Mouse (Mus musculus) gastrocnemius, postnatal 36 days (tissue): ENCODE measurements around the gene Cops7b. TPM values are rescaled to one million over a fixed set of nuclear protein-coding genes. Genes with fewer than 3 reads are reported as not detected.
"Not testable (repeated sequence)": the region's sequence is repeated elsewhere in the genome, so short reads cannot be mapped to it uniquely, and the experiment has no call there.

Source experiments
- DNase-seq, 2 experiments: peaks; one replicate each; pipeline ENCODE4 v3.0.0; 2022
- intact Hi-C: fragments of 180-260 bp; cut with DNase I; formaldehyde crosslinking; loops from one replicate; pipeline ENCODE4 v1.15.1; 2025
- long read RNA-seq, 2 experiments: library from polyadenylated mRNA; stranded (forward); transcript quantifications; one replicate each; pipeline ENCODE4 v2.0.0; 2021
- total RNA-seq, 2 experiments: library from RNA; stranded (reverse); gene quantifications; 2 replicates each; pipeline ENCODE4 v1.2.3; 2021

Gene Cops7b
- 1 to 10 TPM; 7.8 to 9.1 TPM for total RNA-seq
- long read RNA-seq, experiment 1, transcript Cops7b-201 (7 exons, 2,231 nt): major isoform, 11 of 12 reads
- long read RNA-seq, experiment 1, partial matches to known transcripts: 0 of 12 reads
- long read RNA-seq, experiment 1, other reads (novel, unspliced or antisense): 1 of 12 reads
- long read RNA-seq, experiment 2, full-length matches to known transcripts: 10 of 18 reads
- long read RNA-seq, experiment 2, partial matches to known transcripts: 8 of 18 reads
- long read RNA-seq, experiment 2, other reads (novel, unspliced or antisense): 0 of 18 reads

DNA sequence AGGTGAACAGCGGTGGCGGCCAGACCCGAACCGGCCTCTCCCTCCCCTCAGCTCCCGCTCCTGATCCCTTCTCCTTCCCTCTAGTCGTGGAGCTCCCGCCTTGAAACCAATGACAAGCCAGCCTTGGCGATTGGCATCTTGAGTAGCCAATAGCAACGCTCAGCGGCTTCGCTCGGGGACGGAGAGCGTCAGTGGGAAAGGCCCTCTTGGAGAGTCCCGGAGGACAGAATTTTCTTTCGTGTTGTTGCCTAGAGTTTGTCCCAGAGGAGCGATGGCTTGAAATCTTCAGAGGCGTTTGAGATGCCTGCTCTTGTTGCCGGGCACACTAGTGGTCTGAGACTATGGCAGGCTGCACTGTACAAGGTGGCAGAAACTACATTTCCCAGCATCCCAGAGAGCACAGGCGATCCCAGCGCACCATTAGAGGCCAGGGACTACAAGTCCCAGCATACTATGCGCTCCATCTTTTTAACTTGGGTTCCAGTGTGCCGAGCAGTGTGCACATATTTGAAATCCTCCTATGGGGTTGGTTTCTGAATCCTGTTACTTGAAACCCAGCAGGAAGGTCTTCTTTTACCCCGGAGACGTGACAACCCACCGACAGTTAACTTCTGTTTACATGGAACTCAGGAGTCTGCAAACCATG, at the start of gene Cops7b, which contains the start of gene Pde6d:
Cops7b (plus strand) TSS at position 454 of the 646 bp plus-strand sequence.
Pde6d (minus strand) TSS at position 179 of the 646 bp plus-strand sequence.
- intact Hi-C loops: no loop called here

DNA sequence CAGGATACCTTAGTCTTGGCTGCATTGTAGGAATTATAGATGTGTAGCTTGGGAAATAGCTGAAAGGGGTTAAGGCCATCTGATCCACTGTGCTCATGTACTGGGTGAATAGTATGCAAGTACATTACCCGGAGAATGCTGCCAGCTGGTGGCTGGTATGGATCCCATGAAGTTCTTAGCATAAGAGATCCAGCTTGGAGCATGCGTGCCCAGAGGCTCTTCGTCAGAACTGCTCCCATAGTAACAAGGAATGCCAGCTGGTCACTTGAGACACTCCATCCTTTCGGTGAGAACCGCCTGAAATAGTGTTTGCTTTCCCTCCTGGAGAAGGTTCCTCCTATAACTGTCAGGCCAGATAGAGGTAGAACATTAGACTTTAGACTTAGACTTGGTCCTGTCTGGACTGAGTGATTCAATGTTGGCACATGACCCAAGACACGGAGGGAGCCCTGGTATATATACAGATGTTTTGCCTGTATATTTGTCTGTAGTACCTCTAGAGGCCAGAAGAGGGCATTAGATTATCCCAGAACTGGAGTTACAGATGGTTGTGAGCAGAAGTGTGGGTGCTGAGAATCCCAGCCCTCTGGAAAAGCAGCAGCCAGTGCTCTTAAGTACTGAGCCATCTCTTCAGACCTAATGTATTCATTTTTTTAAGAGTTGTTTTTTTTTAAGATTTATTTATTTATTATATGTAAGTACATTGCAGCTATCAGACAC, 49.1 kb upstream of the Cops7b start:
- intact Hi-C loops: loop anchor here (2.0 kb wide), 1 partner anchor 31 kb away; no protein-coding TSS in a partner anchor
- no peak for DNase-seq

More for the DNA sequence above, at the start of gene Cops7b, which contains the start of gene Pde6d:
- DNase-seq: peak; percentile 94 to 97

DNA sequence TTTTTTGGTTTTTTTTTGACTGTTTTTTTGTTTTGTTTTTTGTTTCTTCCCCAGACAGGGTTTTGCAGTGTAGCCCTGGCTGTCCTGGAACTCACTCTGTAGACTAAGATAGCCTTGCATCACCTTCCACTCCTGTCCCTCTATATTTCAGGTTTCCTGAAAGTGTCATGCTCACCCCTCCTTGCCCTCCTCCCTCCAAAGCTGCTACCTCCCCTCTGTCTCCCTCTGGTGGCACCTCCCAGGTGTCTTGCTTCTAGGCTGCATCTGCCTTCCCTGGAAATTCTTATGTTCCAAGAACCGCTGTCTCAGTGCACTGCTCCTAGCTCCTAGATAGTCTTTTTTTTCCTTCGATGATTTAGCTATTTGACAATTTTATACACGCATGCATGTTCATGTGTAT, 44.3 kb upstream of the Cops7b start:
- intact Hi-C loops: loop anchor here (5.0 kb wide), 1 partner anchor 166 kb away; no protein-coding TSS in a partner anchor
- DNase-seq: no peak

DNA sequence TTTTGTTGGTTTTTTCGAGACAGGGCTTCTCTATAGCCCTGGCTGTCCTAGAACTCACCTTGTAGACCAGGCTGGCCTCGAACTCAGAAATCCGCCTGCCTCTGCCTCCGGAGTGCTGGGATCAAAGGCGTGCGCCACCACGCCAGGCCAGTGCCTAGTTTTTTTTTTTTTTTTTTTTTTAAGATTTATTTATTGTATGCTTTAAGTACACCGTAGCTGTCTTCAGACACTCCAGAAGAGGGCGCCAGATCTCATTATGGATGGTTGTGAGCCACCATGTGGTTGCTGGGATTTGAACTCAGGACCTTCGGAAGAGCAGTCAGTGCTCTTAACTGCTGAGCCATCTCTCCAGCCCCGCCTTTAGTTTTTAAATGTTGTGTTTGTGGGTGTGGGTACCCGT, 43.1 kb upstream of the Cops7b start:
- intact Hi-C loops: loop anchor here (5.0 kb wide), 1 partner anchor 167 kb away; no protein-coding TSS in a partner anchor
- not testable (repeated sequence) for DNase-seq

DNA sequence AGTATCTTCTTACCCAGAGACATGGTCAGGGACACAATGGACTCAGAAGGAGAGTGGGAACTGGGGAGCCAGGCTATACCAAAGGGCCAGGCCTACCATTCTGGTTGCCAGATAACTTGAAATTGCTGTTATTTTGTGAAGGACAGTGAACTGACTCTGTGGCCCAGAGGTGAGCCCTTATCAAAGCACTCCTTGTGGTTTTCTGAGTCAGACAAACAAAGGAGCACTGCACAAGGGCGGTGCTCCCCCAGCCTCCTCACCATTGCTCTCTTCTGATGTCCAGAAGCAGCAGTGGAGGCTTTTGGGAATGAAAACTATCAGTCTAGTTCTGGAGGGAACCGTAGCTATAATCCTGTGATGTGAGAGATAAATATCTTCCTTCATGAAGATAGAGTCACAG, 40.1 kb upstream of the Cops7b start:
- intact Hi-C loops: no loop called here
- DNase-seq: no peak

DNA sequence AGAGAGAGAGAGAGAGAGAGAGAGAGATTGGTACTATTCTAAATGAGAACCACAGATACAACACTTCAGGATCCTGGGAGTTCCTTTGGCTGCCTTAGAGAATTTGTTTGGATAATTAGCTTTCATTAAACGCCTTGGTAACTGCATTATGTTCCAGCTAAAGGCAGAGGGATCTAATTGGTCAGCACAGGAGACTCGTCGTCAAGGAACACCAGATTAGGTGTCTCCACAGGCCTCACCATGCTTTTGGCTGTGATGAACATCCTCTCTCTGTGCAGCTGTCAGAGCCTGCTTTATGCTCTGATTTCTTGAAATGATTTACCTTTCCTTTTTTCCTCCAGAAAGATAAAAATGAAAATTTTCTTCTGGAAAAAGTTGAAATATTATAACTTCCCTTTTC, 35.9 kb upstream of the Cops7b start:
- intact Hi-C loops: no loop called here
- DNase-seq: no peak

DNA sequence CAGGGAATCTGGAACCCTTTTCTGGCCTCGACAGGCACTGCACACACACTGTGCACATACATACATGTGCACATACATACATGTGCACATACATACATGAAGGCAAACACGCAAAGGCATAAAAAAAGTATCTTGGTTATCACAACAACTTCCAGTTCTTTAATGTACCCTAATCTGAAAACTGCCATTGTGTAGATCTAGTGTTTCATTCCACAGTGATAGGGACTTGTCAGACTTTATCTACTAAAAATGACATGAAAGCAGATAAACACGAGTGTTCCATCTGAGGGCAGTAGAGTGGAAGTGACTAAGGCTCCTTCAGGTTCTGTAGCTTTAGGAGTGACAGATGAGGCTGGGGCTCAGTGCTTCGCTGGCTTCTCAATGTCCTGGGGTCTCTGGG, 31.4 kb upstream of the Cops7b start:
- DNase-seq: no peak
- intact Hi-C loops: no loop called here

DNA sequence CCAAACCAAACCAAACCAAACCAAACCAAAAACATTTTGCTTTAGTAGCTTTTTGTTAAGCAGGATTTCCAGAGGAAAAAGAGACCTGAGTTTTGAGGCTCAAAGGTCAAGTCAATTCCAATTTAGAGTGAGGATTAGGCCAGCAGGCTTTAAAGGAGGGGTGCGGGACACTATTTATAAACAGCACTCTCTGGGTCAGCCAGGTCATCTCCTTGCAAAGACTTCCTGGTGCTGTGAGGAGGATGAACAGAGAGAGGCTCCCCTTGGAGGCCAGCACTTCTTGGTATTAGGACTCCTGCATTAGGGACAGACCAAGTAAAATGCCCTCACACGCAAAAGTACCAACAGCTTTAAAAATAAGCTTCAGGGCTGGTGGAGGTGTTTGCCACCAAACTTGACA, 30.8 kb upstream of the Cops7b start:
- intact Hi-C loops: no loop called here
- DNase-seq: no peak

DNA sequence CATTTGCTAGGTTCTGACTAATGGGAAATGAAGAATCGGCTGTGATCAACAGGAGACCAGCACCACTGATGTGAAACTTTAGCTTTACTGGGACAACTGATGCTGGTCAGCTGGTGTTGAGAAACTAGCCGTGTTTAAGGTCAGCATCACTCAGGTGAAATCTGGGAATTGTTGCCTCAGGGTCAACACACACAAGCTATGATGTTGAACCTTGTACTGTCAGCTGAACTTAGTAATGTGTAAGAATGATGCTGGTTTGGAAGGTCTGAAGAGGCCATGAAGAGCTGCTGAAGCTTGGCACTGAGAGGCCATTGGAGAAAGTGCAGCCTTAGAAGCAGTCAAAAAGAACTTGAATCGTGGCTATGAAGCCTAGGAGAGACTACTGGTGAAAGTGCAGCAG, 27.0 kb upstream of the Cops7b start:
- DNase-seq: no peak
- intact Hi-C loops: no loop called here

DNA sequence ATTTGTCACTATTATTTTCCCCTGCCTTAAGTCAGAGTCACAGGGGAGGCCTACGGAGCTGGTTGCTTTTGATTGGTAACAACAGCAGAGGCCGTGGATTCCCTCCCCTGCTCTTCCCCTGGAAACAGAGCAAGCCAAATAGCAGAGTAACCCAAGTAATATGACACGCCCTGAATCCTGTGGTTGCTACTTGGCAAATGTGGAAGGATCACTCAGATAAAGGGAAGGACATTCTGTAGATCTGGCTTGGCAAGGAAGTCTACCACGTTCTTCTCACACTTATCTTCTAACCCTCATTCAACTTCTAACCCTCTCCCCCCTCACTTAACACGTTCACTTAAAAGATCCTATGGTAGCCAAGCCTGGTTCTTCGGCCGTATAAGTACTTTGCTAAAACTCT, 24.8 kb upstream of the Cops7b start:
- intact Hi-C loops: no loop called here
- no peak for DNase-seq

DNA sequence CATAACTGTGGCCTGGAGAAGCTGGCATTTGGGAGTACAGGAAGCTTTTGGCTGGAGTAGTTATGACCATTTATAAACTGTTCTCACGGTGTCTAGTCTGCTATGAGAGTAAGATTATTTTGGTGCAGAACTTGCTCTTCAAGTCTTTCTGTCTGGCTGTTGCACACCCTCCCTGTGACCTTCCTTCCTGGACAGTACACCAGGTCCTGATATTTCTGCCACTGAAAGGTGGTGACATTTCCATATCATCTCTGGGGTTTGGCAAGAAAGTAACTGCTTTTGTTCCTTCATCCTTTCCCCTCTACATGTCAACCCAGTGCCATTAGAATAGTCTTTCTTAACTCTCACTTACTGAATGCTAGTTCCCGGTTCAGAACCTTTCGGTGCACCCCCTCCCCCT, 23.5 kb upstream of the Cops7b start:
- intact Hi-C loops: no loop called here
- no peak for DNase-seq

DNA sequence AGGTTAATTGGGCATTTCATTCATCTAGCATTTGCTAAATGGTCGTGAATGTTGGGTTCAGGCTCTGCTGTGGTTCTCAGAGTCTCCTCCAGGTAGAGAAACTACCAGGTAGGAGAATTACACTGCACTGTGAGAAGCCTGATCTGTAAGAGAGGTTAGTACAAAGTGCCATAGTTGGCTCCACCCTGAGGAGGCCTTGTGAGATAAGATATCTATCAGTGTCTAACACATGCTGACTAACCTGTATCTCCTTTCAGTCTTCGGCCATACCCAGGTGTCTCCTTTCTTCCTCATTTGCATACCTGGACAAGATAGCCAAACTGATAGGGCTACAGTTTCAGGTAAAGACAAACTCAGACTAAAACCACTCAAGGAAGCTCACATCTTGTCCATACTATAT, 20.0 kb upstream of the Cops7b start:
- intact Hi-C loops: no loop called here
- DNase-seq: no peak

DNA sequence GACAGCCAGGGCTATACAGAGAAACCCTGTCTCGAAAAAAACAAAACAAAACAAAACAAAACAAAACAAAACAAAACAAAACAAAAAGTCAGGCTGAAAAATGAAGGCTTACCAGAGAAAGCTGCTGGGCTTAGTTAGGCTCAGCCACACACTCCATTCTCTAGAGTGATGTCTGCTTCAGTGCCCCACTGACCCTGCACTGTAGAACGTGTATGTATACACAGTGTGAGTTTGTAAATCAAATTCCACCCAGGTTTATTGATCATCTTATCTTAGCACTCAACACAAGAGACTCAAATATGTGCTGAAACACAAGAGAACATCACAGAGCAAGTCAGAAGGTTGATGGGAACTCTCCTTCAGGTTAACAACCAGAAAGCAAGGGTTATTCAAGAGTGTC, 14.3 kb upstream of the Cops7b start:
- DNase-seq: no peak
- intact Hi-C loops: no loop called here

DNA sequence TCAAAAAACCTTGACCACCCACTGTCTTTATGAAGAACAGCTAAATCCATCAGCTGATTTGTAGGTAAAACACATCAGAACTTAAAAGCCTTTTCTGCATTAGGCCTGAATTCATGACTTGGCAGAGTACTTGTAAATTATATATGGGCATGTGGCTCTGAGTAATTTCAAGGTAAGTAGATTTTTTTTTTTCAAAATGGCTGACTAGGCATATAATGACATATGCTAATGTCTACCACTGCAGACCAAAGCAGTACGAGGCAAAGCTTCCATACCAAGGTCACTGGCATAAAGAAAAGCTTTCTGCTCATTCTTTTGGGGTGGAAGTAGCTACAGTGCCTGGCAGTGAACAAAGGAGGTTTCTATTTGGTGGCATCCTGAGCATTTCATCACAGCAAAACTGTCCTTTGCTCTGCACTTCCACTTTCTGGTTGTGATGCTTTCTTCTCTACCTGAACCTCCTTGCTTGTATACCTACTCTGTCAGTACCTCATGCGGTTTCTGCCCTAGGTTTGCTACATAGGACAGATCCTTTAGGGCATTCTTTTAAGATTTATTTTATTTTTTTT, 13.3 kb upstream of the Cops7b start:
- intact Hi-C loops: no loop called here
- no peak for DNase-seq

DNA sequence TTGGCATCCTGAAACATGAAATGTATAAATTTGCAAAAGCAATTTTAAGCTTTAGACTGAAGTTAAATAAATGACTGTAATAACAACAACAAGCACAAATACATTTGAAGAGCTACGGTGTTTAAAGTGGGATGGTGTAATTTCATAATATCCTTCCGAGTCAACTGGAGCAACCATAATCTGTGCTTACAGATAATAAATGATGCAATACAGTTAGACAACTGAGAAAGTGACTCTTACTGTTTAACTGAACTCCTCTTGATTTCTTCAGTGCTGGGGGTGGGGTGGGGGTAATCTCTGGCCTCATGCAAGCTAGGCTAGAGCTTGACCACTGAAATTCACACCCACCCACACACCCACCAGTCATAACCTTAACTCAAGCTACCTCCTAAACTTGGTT, 11.3 kb upstream of the Cops7b start:
- no peak for DNase-seq
- intact Hi-C loops: no loop called here

DNA sequence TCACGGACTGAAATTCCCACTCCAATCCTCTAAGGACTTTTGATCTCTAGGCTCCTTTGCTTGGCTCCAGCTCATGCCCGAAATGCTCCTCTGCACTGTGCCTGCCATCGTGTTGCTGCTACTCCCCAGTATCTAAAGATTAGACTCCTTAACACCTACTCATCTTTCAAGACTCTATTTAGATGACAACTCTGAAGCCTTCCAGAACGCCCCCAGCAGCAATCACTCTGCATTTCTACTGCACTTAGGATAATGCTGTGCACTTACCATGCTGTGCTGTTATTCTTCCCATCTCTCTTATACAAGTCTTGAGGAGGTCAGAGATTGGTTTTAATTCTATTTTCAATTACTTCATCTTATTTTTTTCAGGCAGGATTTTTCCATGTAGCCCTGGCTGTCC, 10.8 kb upstream of the Cops7b start:
- intact Hi-C loops: no loop called here
- no peak for DNase-seq

DNA sequence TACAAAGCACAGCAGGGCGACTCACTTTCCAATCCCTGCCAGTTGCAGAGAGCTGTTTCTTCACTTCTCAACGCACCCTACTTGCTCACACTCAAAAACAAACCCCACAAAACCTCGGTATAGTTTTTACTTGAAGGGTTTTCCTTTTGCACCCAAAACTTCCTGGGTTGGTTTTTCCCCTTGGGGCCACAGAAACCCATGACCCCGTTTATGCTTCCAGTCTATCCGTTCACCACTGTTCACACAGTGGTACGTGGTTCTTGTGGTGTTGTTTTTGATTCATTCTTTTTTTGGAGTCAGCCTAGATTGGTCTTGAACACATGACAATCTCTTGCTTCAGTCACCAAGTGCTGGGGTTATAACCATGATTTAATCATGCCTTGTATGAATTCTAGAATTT, 2.3 kb upstream of the Cops7b start:
- intact Hi-C loops: no loop called here

DNA sequence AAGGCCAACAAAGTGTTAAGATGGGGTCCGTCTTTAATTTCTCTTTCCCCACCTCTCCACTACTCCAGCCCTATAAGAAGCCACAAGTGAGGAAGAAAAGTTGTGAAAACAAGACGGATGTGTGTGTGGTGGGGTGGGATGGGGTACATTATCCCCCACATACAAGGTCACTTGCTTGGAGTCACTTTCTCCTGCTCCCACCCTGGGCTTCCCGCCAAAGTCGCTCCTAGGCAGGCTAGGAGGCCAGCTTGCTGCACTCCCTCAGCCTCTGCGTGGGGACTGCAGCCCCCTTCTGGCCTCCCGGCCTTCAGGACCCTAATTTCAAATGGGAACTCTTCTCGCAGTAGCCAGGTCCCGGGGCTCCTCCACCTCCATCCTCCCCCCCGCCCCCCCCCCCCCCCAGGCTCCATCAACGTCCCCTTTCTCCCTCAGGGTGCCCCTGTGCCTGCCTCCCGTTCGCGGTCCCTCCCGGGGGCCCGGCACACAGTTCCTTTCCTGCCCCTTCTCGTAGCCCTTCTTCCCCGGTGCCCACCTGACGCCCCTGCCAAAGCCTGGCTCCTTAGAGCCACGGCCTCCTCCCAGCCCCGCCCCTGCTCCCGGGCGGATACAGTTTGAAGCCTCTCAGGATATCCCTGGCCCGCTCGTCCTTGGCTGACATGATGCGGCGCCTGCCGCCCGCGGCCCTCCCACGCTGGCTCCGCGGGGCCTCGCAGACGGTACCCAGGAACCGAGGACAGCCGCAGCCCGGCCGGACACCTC, 833 bp upstream of the Cops7b start:
- intact Hi-C loops: no loop called here
- peak in 1 of 2 experiments; percentile 12 for DNase-seq

More for the DNA sequence above, 2.3 kb upstream of the Cops7b start:
- no peak for DNase-seq

DNA sequence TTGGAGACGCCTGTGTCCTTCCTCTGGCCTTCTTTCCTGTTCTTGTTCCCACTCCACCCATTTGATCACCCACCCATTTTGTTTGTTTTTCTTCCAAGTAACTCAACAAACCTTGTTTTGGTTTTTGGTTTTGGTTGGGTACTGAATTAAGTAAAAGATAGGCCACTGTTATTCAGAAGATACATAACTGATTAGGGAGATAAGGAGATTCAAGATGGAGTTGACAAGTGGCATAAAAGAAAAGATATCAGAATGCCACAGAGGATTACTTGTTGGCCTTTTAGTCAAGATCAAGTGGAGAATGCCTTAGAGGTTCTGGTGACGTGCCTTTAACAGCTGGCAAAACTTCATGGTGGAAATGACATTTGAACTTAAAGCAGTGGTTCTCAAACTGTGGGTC, 1.0 kb downstream of the Cops7b start:
- intact Hi-C loops: no loop called here
- DNase-seq: no peak

DNA sequence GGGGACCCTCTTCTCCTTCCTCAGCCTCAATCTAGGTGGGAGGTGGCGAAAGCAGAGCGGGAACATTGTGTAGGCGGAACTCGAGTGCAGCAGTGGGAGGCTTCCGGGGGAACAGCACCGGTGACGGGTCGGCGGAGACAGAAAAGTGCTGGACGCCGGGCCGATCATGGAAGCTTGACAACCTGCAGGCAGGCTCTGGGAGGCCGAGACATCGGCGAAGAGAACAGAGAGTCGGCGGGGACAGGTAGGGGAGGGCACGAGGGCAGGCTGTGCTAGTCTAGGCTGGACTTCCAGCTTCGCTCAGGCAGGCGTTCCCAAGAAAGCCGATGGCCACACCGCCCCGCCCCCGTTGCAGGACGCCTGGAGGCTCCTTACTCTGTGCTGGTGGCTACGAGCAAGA, 4.3 kb downstream of the Cops7b start:
- intact Hi-C loops: no loop called here
- DNase-seq: peak; percentile 65 to 79
